Mouse (Mus musculus) frontal cortex, adult 2 months (tissue): ENCODE data around the gene Dph3. TPM values are rescaled to one million over a fixed set of nuclear protein-coding genes. Genes with fewer than 3 reads are reported as not detected.

Experiments
- DNase-seq, 2 experiments: peaks; one replicate each; pipeline ENCODE4 v3.0.0; 2022; ENCODE audit warnings: low spot score in 1 of 2; ENCODE audit errors: extremely low spot score in 1 of 2
- polyA plus RNA-seq: library from polyadenylated mRNA; depleted of rRNA; stranded (reverse); fragments of >200 nt; gene quantifications from 2 replicates; pipeline ENCODE4 v1.2.3, GENCODE M21; 2012

Gene Dph3
- polyA plus RNA-seq, 1 experiment, result 39.4 TPM

DNA sequence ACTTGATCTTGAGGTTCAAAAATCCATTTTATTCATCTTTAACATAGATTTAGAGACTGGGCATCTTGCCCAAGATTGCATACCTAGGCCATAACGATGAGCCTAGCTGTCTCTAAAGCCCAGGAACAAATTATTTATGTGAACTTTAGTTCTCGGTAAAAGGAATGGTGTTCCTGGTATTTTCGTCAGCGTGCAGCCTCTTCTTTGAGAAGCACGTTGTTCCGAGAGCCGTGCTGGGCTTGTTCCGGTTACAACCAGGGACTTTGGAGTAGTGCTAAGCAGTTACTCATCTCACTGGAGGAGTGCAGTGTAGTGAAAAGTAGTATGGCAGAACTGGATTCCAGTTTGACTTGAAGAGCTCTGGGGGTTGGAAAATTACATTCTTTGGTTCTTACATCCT lies 697 bp upstream of the Dph3 start:
- DNase-seq, result no peak

- no peak for DNase-seq
These were observed 606 bp downstream of the Dph3 start, which contains the start of gene Oxnad1 for GRCm38 (mm10) chr14:32084761-32085485. TSS of gene Oxnad1 (plus strand) at chr14:32085374.

DNA sequence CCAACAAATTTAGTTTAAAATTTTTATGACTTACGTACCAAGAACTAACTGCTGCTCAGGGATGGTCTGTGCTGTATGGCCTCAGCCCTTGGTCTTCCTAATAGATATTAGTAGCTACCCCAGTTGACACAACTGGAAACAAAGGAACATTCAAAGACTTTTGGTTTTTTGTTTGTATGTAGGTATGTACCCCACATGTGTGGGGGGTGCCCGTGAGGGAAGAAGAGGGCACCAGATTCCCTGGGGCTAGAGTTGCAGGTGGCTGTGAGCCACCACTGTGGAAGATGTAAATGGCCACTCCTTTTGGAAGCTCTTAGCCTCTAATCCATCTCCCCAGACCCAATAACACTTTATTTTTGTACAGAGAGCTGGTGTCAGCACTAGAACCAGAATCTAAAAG lies 2.1 kb downstream of the Dph3 start:
- DNase-seq, result no peak

DNA sequence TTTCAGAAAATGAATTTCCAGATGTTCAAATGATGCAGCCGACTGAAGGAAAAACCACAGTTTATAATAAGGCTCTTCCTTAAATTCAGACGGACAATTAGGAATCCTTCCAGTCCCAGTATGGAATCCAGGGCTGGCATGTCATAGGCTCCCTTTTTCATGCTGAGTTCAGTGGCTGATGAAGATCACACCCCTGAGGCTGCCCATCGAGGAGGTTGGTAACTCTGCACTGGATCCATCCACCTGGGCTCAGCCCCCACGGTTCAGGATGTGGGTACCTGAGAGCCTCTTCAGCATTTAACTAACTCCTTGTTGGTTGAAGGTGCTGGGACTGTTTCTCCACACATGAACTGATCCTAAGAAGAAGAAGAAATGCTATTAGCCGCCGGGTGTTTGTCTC lies 2.6 kb downstream of the Dph3 start:
- no peak for DNase-seq

DNA sequence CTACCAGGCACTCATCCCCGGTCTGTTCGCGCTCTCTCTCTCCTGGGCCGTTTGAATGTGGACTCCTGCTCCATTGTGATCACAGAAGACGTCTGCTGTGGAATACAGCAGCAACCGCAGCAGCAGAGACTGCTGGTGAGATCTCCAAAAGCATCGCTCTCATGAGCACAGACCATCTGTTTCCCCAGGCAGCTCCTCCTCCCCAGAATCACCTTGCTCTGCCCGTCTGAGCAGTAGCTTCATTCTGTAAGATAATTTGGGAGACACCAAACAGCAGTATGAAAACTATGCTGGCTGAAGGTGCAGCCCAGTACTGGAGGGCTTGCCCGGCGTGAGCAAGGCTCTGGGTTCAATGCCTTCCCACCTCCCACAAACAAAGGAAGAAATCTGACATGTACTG lies 4.5 kb downstream of the Dph3 start:
- DNase-seq, result peak in 1 of 2 experiments; percentile 45

GRCm38 (mm10) chr14:32076896-32077575 lies 8.5 kb downstream of the Dph3 start:
- DNase-seq, result peak in 1 of 2 experiments; percentile 75

- DNase-seq, result no peak
These were observed 11.6 kb downstream of the Dph3 start for GRCm38 (mm10) chr14:32073901-32074300.

DNA sequence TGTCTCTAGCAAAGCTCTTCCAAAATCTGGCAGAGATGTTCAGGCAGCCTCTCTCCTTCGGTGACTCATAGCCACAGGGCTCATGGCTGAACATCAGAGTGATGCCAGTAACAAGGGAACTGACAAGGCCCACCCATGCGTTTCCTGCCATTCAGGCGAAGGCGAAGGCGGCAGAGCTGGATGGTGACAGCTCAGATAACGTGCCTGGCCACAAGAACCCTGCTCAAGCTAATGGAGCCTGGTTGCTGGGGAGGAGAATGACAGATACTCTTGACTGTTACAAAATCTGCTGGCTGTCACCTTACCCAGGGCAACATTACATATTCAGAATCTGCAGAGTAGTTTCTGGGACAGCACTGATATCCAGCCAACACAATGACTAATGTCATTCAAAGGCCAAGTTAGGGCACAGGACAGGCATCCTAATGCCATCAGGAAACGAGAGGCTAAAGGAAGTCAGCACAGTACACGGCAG lies 12.3 kb downstream of the Dph3 start:
- peak; percentile 58 to 80 for DNase-seq

DNA sequence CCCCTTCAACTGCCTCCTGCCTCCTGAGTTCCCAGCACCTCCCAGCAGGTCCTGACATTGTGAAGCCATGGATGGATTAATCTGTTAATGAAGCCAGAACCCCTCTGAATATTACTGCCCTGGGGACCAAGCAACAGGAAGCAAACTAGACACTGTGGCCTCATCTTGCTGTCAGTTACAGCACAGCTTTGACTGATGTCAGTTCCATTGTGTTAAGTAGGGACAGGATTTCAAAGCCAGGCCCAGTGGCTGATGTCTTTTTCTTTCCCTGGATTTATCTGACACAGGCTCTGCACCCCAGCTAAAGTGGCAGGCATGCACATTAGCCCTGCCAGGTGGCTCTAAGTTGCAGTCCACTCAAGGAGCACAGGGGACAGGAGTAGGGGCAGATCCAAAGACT lies 12.7 kb downstream of the Dph3 start:
- no peak for DNase-seq

DNA sequence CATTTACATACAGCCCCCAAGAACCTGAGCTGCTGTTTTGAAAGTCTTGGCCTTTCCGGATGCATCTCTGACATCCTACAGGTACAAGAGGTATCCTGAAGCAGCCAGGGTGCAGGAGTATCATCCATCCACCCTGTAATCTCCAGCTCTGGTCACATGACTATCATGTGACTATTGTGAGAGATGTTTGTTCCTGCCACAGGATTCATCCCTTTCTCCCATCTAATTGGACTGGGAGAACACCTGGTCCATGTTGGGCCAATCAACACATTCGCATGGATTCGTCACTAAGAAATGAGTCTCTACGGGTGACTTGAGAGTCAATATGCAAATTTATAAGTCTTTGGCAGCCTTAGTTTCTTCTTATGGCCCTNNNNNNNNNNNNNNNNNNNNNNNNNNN lies 24.1 kb downstream of the Dph3 start:
- no peak for DNase-seq

- DNase-seq, result no peak
These were observed 27.9 kb downstream of the Dph3 start for GRCm38 (mm10) chr14:32057664-32058063.

GRCm38 (mm10) chr14:32056675-32057074 lies 28.9 kb downstream of the Dph3 start:
- DNase-seq, result peak in 1 of 2 experiments; percentile 25

- DNase-seq, result no peak
These were observed 29.7 kb downstream of the Dph3 start for GRCm38 (mm10) chr14:32055781-32056180.

DNA sequence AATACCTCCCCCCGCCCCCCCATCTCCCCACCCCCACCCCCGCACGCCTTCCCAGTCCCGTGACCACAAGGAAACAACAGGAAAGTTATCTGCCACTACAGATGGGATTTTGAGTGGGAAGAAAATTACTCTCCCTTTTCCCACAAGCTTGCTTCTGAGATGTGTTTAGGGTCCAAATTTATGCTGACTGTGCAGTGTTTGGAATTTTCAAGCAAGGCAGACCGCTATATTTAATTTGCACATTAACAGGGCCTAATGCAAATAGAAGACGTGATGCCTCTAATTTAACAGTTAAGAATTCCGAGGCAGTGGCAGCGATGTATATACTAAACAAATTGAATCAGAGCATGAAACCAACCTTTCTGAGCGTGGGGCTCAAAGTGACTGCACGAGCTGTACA lies 30.7 kb downstream of the Dph3 start:
- no peak for DNase-seq

GRCm38 (mm10) chr14:32053895-32054294 lies 31.6 kb downstream of the Dph3 start:
- no peak for DNase-seq

DNA sequence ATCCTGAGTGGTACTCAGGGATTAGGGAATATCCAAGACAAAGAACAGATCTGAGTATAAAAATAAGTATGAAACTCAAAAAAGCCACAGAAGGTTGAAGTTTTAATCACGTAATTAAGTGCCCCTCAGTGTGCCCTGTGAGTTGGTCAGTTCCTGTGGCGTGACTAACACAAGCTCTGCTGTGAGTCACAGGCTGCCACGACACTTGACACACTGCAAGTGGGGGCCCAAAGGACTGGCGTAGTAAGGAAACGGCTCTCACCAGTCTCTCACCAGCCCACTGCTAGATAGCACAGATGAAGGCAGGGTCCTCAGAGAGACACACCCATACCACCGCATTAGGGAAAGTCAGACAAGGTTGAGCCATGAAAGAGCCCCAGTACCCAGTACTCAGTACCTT lies 35.4 kb downstream of the Dph3 start:
- DNase-seq, result no peak

GRCm38 (mm10) chr14:32046357-32046756 lies 39.2 kb downstream of the Dph3 start:
- DNase-seq, result no peak

DNA sequence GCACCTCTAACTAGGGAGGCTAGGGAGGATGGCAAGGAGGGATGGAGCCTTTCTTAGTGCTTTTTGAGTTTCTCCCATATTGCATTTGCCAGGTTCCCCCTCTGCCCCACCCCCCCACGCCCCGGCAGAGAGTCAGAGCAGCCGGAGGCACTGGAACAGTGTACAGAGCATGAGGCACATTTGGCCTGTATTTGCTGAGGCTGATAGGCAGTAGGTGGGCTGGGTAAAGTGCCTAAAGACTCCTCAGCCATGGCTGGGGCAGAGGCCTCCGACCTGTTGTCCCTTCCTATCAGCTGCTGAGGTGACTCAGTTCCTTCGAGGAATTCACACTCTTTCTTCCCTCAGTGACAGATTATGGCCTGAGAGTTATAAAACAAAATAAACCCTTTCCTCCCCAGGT lies 43.4 kb downstream of the Dph3 start:
- DNase-seq, result no peak

- no peak for DNase-seq
These were observed 47.8 kb downstream of the Dph3 start for GRCm38 (mm10) chr14:32037661-32038252.

DNA sequence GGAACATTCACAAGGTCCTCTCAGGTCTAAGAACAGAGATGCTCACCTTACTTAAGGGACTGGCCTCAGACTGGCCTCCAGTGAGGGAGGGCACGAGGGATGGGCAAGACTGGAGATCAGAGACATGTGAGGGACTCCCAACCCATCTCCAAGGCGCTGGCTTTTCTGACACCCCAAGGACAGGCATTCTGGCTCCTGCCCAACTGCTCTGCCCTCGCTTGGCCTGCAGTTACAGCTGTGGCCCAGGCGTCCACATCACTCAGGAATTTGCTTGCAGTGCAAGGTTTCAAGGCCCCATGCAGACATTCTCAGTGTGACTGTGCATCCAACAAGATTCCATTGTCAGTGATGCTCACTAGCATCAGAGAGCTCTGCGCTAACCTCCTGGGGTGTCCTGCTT lies 49.0 kb downstream of the Dph3 start:
- DNase-seq, result no peak

GRCm38 (mm10) chr14:32032522-32032921 lies 53.0 kb downstream of the Dph3 start:
- peak; percentile 51 to 85 for DNase-seq
